Mouse (Mus musculus) lung, adult 2 months (tissue): ENCODE data around the gene Gm20835. TPM values are rescaled to one million over a fixed set of nuclear protein-coding genes. Genes with fewer than 3 reads are reported as not detected.
"Not testable (repeated sequence)": the region's sequence is repeated elsewhere in the genome, so short reads cannot be mapped to it uniquely, and the experiment has no call there.

Source experiments
- DNase-seq: peaks from one replicate; pipeline ENCODE4 v3.0.0; 2022
- H3K4me1 ChIP-seq: fragments of 200-500 bp; 2 replicates; pipeline ENCODE4 v1.6.1; 2011; ENCODE audit warnings: low read length; ENCODE audit not compliant: control insufficient read depth, insufficient read depth
- H3K4me3 ChIP-seq: fragments of 200-500 bp; replicated peaks from 2 replicates; pipeline ENCODE3; 2011; ENCODE audit warnings: low read depth, mild to moderate bottlenecking, control low read depth, low read length; ENCODE audit errors: extremely low read depth
- WGBS: fragments of 180-500 bp; shearing (Covaris S2); methylation state at CpG from one replicate; pipeline ENCODE4 v1.1.7; 2018; 5-methylcytosine and 5-hydroxymethylcytosine counted together
- polyA plus RNA-seq: library from polyadenylated mRNA; depleted of rRNA; stranded (reverse); fragments of >200 nt; gene quantifications from 2 replicates; pipeline ENCODE4 v1.2.3, GENCODE M21; 2012; rRNA removed

Gm20835 gene
- polyA plus RNA-seq = not detected in 2 replicates

DNA sequence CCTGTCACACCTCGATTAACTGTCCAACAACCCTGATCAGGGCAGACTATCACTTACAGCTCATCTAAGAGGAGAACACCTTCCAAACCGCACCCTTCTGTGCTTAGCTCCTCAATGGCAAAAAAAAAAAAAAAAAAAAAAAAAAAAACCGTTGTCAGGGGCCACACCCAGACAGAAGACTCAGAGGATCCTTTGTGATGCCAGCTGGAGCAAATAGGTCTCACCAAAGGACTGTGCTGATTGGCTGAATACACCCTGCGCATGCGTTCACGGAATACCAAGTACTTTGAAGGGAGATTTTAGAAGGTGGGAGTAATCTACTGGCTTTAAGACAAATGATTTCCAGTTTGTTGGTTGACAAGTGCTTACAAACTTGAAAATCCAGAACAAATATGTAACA lies at the start of gene Gm20835:
Gm20835 (minus strand) TSS at position 101 of the 400 bp plus-strand sequence.
- H3K4me3 ChIP-seq, DNase-seq, H3K4me1 ChIP-seq: not testable (repeated sequence)
- WGBS = no CpG with 5 or more reads among the region's 6 CpGs
